Mouse (Mus musculus): Measurements from ENCODE around the gene Pirb. TPM values are rescaled to one million over a fixed set of nuclear protein-coding genes. Genes with fewer than 3 reads are reported as not detected.

The Pirb gene
- total and polyA plus RNA-seq, 3 experiments = 0.12 to 0.56 TPM; not detected in 1

DNA sequence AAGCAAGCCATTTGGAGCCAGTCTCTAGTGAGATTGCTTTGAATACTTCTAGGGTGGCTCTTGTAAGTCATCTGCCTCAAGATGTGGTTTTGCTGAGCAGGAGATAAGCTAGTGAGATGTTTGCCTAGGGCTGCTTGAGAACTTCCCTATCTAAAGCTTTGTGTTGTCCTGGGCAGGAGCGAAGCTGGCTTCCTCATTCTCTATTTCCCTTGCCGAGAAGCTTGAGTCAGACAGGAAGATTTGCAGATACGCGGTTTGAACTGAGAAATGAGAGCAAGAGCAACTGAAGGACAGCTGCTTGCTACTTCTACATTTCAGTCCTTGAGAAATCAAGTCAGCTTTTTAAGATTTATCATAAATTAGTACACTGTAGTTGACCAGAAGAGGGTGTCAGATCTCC is 13.2 kb downstream of the Pirb start (continued):
- TF ChIP-seq TAL1 (IDR thresholded peaks at IDR 0.05; ENCODE audit: low read length) (no peak), ZKSCAN1 (IDR thresholded peaks at IDR 0.05; ENCODE audit: low read depth, low read length) (no peak), EP300 (IDR thresholded peaks at IDR 0.05; ENCODE audit: low read depth in 1 of 2, low read length in 2 of 2) (peak; percentile 82 to 91), ELF1 (IDR thresholded peaks at IDR 0.05; ENCODE audit: low read depth, low read length) (peak; percentile 77), CHD1 (IDR thresholded peaks at IDR 0.05; ENCODE audit: low read depth, low read length) (no peak), RCOR1 (IDR thresholded peaks at IDR 0.05; ENCODE audit: low read depth, low read length) (peak; percentile 87), ZMIZ1 (IDR thresholded peaks at IDR 0.05; ENCODE audit: low read depth, low read length) (no peak; the same call in 1 of the 2 replicates)

DNA sequence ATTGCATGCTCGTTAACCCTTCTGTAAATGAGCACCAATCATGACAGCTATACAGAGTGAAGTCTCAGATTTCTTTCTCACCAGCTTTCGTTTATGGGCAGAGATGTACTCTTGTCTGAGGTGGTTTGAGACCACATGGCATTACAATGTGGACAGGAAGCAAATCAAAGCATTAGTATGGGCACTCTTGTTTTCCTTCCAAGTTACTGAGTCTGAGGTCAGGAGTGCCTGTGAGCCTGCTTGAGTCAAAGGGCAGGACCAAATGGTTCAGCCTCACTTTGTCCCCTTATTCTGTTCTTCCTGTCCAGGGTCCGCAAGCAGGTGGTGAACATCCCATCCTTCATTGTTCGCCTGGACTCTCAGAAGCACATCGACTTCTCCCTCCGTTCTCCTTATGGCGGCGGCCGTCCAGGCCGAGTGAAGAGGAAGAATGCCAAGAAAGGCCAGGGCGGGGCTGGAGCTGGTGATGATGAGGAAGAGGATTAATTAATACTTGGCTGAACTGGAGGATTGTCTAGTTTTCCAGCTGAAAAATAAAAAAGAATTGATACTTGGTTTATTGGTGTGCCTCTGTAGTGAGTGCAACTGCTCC is 13.8 kb downstream of the Pirb start:
- Histone ChIP-seq H3K9me3 (replicated peaks; ENCODE audit: insufficient read depth, low read length) (no peaks in the 10 kb centered on the region), H3K4me3 (ENCODE audit: control insufficient read depth in 1 of 2, insufficient read depth in 1 of 2, low read depth in 2 of 2, low read length in 2 of 2) (peak overlapping the region; percentile 49 to 99), H3K27me3 (ENCODE audit: control insufficient read depth in 1 of 2, insufficient read depth in 2 of 2, low read length in 2 of 2) (no peaks in the 10 kb centered on the region), H3K79me2 (ENCODE audit: control insufficient read depth, insufficient read depth, low read length, poor library complexity) (peaks cover 28% of the 10 kb centered on the region), H3K27ac (ENCODE audit: control insufficient read depth, low read depth, low read length) (peak overlapping the region; percentile 98), H3K36me3 (ENCODE audit: control insufficient read depth in 1 of 2, insufficient read depth in 2 of 2, low read length in 2 of 2) (peaks cover 6 to 18% of the 10 kb centered on the region in 2 experiments), H3K4me1 (ENCODE audit: control insufficient read depth in 1 of 2, insufficient read depth in 2 of 2, low read length in 2 of 2) (peaks cover 0 to 8% of the 10 kb centered on the region in 2 experiments; a peak in 1 of 4 replicates), H3K9ac (ENCODE audit: control insufficient read depth, low read depth, low read length, poor library complexity, severe bottlenecking) (peak overlapping the region; percentile 99)
- peak; percentile 55 for DNase-seq (ENCODE audit: low read depth, low spot score)
- TF ChIP-seq TBP (IDR thresholded peaks at IDR 0.05; ENCODE audit: low read depth, low read length) (no peak), MAFK (IDR thresholded peaks at IDR 0.05; ENCODE audit: borderline replicate concordance, low read depth, low read length) (no peak), CHD1 (IDR thresholded peaks at IDR 0.05; ENCODE audit: low read depth, low read length) (peak; percentile 68; the same call in 1 of the 2 replicates), USF1 (IDR thresholded peaks at IDR 0.05; ENCODE audit: low read depth, low read length) (no peak), UBTF (IDR thresholded peaks at IDR 0.05; ENCODE audit: borderline replicate concordance, insufficient read depth, low read depth, low read length) (no peak), MAX (IDR thresholded peaks at IDR 0.05; ENCODE audit: low read length) (peak; percentile 54; the same call in 1 of the 2 replicates), POLR2AphosphoS5 (IDR thresholded peaks at IDR 0.05; ENCODE audit: borderline replicate concordance, low read depth, low read length) (no peak), MEF2A (IDR thresholded peaks at IDR 0.05; ENCODE audit: extremely low read depth, insufficient replicate concordance, low read depth, low read length, poor library complexity, severe bottlenecking) (no peak), KAT2A (conservative IDR thresholded peaks at IDR 0.05; ENCODE audit: low read depth, low read length) (0 out of 2 replicates have a peak, but pooled peaks have one; percentile 15), MYC (IDR thresholded peaks at IDR 0.05; ENCODE audit: low read depth, low read length) (peak; percentile 55), SMC3 (IDR thresholded peaks at IDR 0.05; ENCODE audit: low read depth, low read length) (peak; percentile 18; the same call in 1 of the 2 replicates)

All from MEL (cell line).